In genomic region chr12:100222322-100222993, GRCm38 (mm10) we compare ENCODE assay signal across 13 mouse cellular contexts. TPM values are rescaled to one million over a fixed set of nuclear protein-coding genes. Genes with fewer than 3 reads are reported as not detected.
DNase-seq lines count a peak whose midpoint lies in the region; ATAC-seq lines count a peak whose summit lies in the region.
"Had no signal": no experiment of that assay in that cellular context is flagged by ENCODE, and none has a peak within 500 bp of the region (broad histone marks: within the 10 kb centered on the region; RNA-seq: fewer than 3 reads in every experiment).

No protein-coding gene starts in this region.

- H3K4me1 ChIP-seq in embryonic facial prominence, embryonic 11.5 days (ENCODE audit: control insufficient read depth, insufficient read depth, low read length) = no peaks in the 10 kb centered on the region
- H3K4me1 ChIP-seq in embryonic facial prominence, embryonic 10.5 days = peaks cover 33% of the 10 kb centered on the region
- H3K4me1 ChIP-seq in forebrain, embryonic 12.5 days = peaks cover 40% of the 10 kb centered on the region
- H3K4me1 ChIP-seq in hindbrain, embryonic 15.5 days (replicated peaks) = peaks cover 37% of the 10 kb centered on the region
- peaks cover 38% of the 10 kb centered on the region for H3K4me1 ChIP-seq in neural tube, embryonic 13.5 days (replicated peaks)
- H3K4me1 ChIP-seq in kidney, embryonic 15.5 days = 0 out of 2 replicates have a peak, but pooled peaks cover 3% of the 10 kb centered on the region

- H3K27ac ChIP-seq in embryonic facial prominence, embryonic 11.5 days (replicated peaks; ENCODE audit: low read depth, low read length) = no peak overlapping the region
- H3K27ac ChIP-seq in embryonic facial prominence, embryonic 10.5 days (replicated peaks) = no peak overlapping the region
- no peak overlapping the region for H3K27ac ChIP-seq in forebrain, embryonic 12.5 days
- H3K27ac ChIP-seq in hindbrain, embryonic 15.5 days (replicated peaks) = peak overlapping the region; percentile 72
- no peak overlapping the region for H3K27ac ChIP-seq in neural tube, embryonic 13.5 days (replicated peaks)
- no peak overlapping the region for H3K27ac ChIP-seq in kidney, embryonic 15.5 days
- H3K27ac ChIP-seq: liver, embryonic 12.5 days had no signal

- intact Hi-C loops in heart, postnatal 36 days (cut with DNase I) = no loop called here

- H3K9ac ChIP-seq in embryonic facial prominence, embryonic 11.5 days (replicated peaks; ENCODE audit: low read length) = no peak overlapping the region
- no peak overlapping the region for H3K9ac ChIP-seq in forebrain, embryonic 12.5 days
- H3K9ac ChIP-seq in hindbrain, embryonic 15.5 days = no peak overlapping the region
- no peak overlapping the region for H3K9ac ChIP-seq in neural tube, embryonic 13.5 days
- no peak overlapping the region for H3K9ac ChIP-seq in kidney, embryonic 15.5 days
- H3K9ac ChIP-seq: liver, embryonic 12.5 days had no signal

- H3K27me3 ChIP-seq in embryonic facial prominence, embryonic 11.5 days (ENCODE audit: control insufficient read depth, insufficient read depth, low read length) = no peaks in the 10 kb centered on the region
- H3K27me3 ChIP-seq in embryonic facial prominence, embryonic 10.5 days (replicated peaks; ENCODE audit: low read depth, poor library complexity, severe bottlenecking) = no peaks in the 10 kb centered on the region
- no peaks in the 10 kb centered on the region for H3K27me3 ChIP-seq in forebrain, embryonic 12.5 days
- no peaks in the 10 kb centered on the region for H3K27me3 ChIP-seq in hindbrain, embryonic 15.5 days
- no peaks in the 10 kb centered on the region for H3K27me3 ChIP-seq in neural tube, embryonic 13.5 days
- H3K27me3 ChIP-seq in kidney, embryonic 15.5 days = no peaks in the 10 kb centered on the region

- 0 out of 2 replicates have a peak, but pooled peaks have one; percentile 31 for ATAC-seq in embryonic facial prominence, embryonic 11.5 days (replicated peaks; ENCODE audit: insufficient number of reproducible peaks, low FRiP score, low TSS enrichment, low read depth)
- ATAC-seq in forebrain, embryonic 12.5 days (ENCODE audit: low FRiP score) = peak; percentile 47; the same call in 1 of the 2 replicates
- ATAC-seq in hindbrain, embryonic 15.5 days (ENCODE audit: low FRiP score, low read depth) = 0 out of 2 replicates have a peak, but pooled peaks have one; percentile 23
- ATAC-seq in neural tube, embryonic 13.5 days (ENCODE audit: low read depth) = no peak
- no peak for ATAC-seq in kidney, embryonic 15.5 days (replicated peaks; ENCODE audit: low FRiP score)
- ATAC-seq: intestine, embryonic 16.5 days; liver, embryonic 12.5 days; lung, postnatal 0 days had no signal

- H3K4me3 ChIP-seq in embryonic facial prominence, embryonic 11.5 days (ENCODE audit: low read depth, low read length) = no peak overlapping the region
- no peak overlapping the region for H3K4me3 ChIP-seq in embryonic facial prominence, embryonic 10.5 days
- H3K4me3 ChIP-seq in forebrain, embryonic 12.5 days (replicated peaks) = no peak overlapping the region
- peak overlapping the region; percentile 12; the same call in 1 of the 2 replicates for H3K4me3 ChIP-seq in hindbrain, embryonic 15.5 days
- H3K4me3 ChIP-seq in neural tube, embryonic 13.5 days = no peak overlapping the region
- no peak overlapping the region for H3K4me3 ChIP-seq in kidney, embryonic 15.5 days (replicated peaks)
- H3K4me3 ChIP-seq: liver, embryonic 12.5 days had no signal

- no peak overlapping the region for H3K4me2 ChIP-seq in embryonic facial prominence, embryonic 11.5 days (ENCODE audit: low read depth, low read length)
- peak overlapping the region; percentile 23; the same call in 1 of the 2 replicates for H3K4me2 ChIP-seq in forebrain, embryonic 12.5 days
- peak overlapping the region; percentile 35 for H3K4me2 ChIP-seq in hindbrain, embryonic 15.5 days
- H3K4me2 ChIP-seq in neural tube, embryonic 13.5 days = peak overlapping the region; percentile 3; the same call in 1 of the 2 replicates
- H3K4me2 ChIP-seq in kidney, embryonic 15.5 days = no peak overlapping the region
- H3K4me2 ChIP-seq: liver, embryonic 12.5 days had no signal

- DNase-seq in embryonic facial prominence, embryonic 11.5 days (ENCODE audit: low spot score) = no peak
- no peak for DNase-seq in embryonic facial prominence, embryonic 10.5 days (ENCODE audit: low spot score)
- DNase-seq in heart, postnatal 36 days = no peak
- no peak for DNase-seq in heart, adult 18-20 months
- DNase-seq: adrenal gland, adult 8-10 months; gastrocnemius, postnatal 25 days had no signal

- no peaks in the 10 kb centered on the region for H3K36me3 ChIP-seq in embryonic facial prominence, embryonic 11.5 days (replicated peaks; ENCODE audit: control insufficient read depth, insufficient read depth, low read depth, low read length)
- no peaks in the 10 kb centered on the region for H3K36me3 ChIP-seq in embryonic facial prominence, embryonic 10.5 days (replicated peaks)
- no peaks in the 10 kb centered on the region for H3K36me3 ChIP-seq in forebrain, embryonic 12.5 days (replicated peaks)
- H3K36me3 ChIP-seq in hindbrain, embryonic 15.5 days = no peaks in the 10 kb centered on the region
- no peaks in the 10 kb centered on the region for H3K36me3 ChIP-seq in neural tube, embryonic 13.5 days
- H3K36me3 ChIP-seq in kidney, embryonic 15.5 days = no peaks in the 10 kb centered on the region
- H3K36me3 ChIP-seq: liver, embryonic 12.5 days had no signal

- no peaks in the 10 kb centered on the region for H3K9me3 ChIP-seq in embryonic facial prominence, embryonic 11.5 days (replicated peaks; ENCODE audit: control insufficient read depth, low read length)
- no peaks in the 10 kb centered on the region for H3K9me3 ChIP-seq in embryonic facial prominence, embryonic 10.5 days
- no peaks in the 10 kb centered on the region for H3K9me3 ChIP-seq in forebrain, embryonic 12.5 days
- no peaks in the 10 kb centered on the region for H3K9me3 ChIP-seq in hindbrain, embryonic 15.5 days
- H3K9me3 ChIP-seq in neural tube, embryonic 13.5 days = no peaks in the 10 kb centered on the region
- H3K9me3 ChIP-seq in kidney, embryonic 15.5 days (replicated peaks) = no peaks in the 10 kb centered on the region
- H3K9me3 ChIP-seq: liver, embryonic 12.5 days had no signal

- 89% methylated on average over 13 of the region's 13 CpGs for WGBS in embryonic facial prominence, embryonic 11.5 days
- 83% methylated on average over 13 of the region's 13 CpGs for WGBS in embryonic facial prominence, embryonic 10.5 days
- WGBS in forebrain, embryonic 12.5 days = 84% methylated on average over 13 of the region's 13 CpGs
- WGBS in hindbrain, embryonic 15.5 days = 71% methylated on average over 13 of the region's 13 CpGs
- WGBS in neural tube, embryonic 13.5 days = 76% methylated on average over 13 of the region's 13 CpGs
- WGBS in kidney, embryonic 15.5 days = 88% methylated on average over 13 of the region's 13 CpGs

RNA-seq across cellular contexts. Expression of gene Calm1, which starts 23.2 kb away (rescaled TPM):
- polyA plus RNA-seq in embryonic facial prominence, embryonic 11.5 days (2014; fragmentation: Nextera tagmentation; extraction: Ambion mirVana) = 1,151 and 1,182 TPM in 2 replicates
- 1,151 and 1,166 TPM in 2 replicates for polyA plus RNA-seq in embryonic facial prominence, embryonic 10.5 days (2016; fragmentation: Nextera tagmentation; extraction: Ambion mirVana)
- polyA plus RNA-seq in forebrain, embryonic 12.5 days (2016; fragmentation: Nextera tagmentation; extraction: Ambion mirVana) = 1,646 and 1,801 TPM in 2 replicates
- 2,617 and 2,778 TPM in 2 replicates for polyA plus RNA-seq in hindbrain, embryonic 15.5 days (2015; fragmentation: Nextera tagmentation; extraction: Ambion mirVana)
- polyA plus RNA-seq in neural tube, embryonic 13.5 days (2015; fragmentation: Nextera tagmentation; extraction: Ambion mirVana) = 2,474 and 2,486 TPM in 2 replicates
- 1,314 and 1,392 TPM in 2 replicates for polyA plus RNA-seq in kidney, embryonic 15.5 days (2015; fragmentation: Nextera tagmentation; extraction: Ambion mirVana)
- total RNA-seq in heart, postnatal 36 days (2021) = 100 to 1,000 TPM; 223 to 265 TPM
- 100 to 1,000 TPM; 228 to 241 TPM for total RNA-seq in heart, adult 18-20 months (2021)

Comparison
In these comparisons a context has a peak if more than half of its experiments do, and no peak if none do; other contexts are left out.
1. ATAC-seq: peak in embryonic facial prominence, embryonic 11.5 days (single experiment), forebrain, embryonic 12.5 days (single experiment) and hindbrain, embryonic 15.5 days (single experiment); none in neural tube, embryonic 13.5 days (single experiment) and kidney, embryonic 15.5 days (single experiment).
2. H3K4me2 ChIP-seq: peak in forebrain, embryonic 12.5 days (single experiment), hindbrain, embryonic 15.5 days (single experiment) and neural tube, embryonic 13.5 days (single experiment); none in embryonic facial prominence, embryonic 11.5 days (single experiment) and kidney, embryonic 15.5 days (single experiment).